Mouse (Mus musculus): ENCODE data around the gene March9. TPM values are rescaled to one million over a fixed set of nuclear protein-coding genes. Genes with fewer than 3 reads are reported as not detected.

Gene March9
- 11.8 TPM in 2 replicates for polyA plus RNA-seq (2012; rRNA removed)

- Histone ChIP-seq H3K4me3 (ENCODE audit: insufficient read depth, low read length) (peak within 1 kb of the TSS; percentile 29), H3K27ac (ENCODE audit: insufficient read depth, low read length) (no peak within 1 kb of the TSS), H3K4me1 (ENCODE audit: control insufficient read depth, insufficient read depth, low read length) (peaks cover 3% of the 10 kb centered on the region; the same call in 1 of the 2 replicates)
- TF ChIP-seq POLR2A (IDR thresholded peaks at IDR 0.05; ENCODE audit: extremely low read depth, insufficient read depth, low read length), result no peak
- TF ChIP-seq CTCF (IDR thresholded peaks at IDR 0.05; ENCODE audit: extremely low read depth, insufficient read depth, low read length), result no peak
Measured at GRCm38 (mm10) chr10:127059968-127060916, at the start of gene March9. TSS of gene March9 (minus strand) at chr10:127060184.

- Histone ChIP-seq H3K4me3 (ENCODE audit: insufficient read depth, low read length) (no peak overlapping the region), H3K4me1 (ENCODE audit: control insufficient read depth, insufficient read depth, low read length) (no peaks in the 10 kb centered on the region), H3K27ac (ENCODE audit: insufficient read depth, low read length) (no peak overlapping the region)
- TF ChIP-seq CTCF (IDR thresholded peaks at IDR 0.05; ENCODE audit: extremely low read depth, insufficient read depth, low read length) (no peak), POLR2A (IDR thresholded peaks at IDR 0.05; ENCODE audit: extremely low read depth, insufficient read depth, low read length) (no peak)
Measured at GRCm38 (mm10) chr10:127108262-127108583, 48.2 kb upstream of the March9 start.

- no peak overlapping the region for H3K27ac ChIP-seq (ENCODE audit: insufficient read depth, low read length)
- H3K4me3 ChIP-seq (ENCODE audit: insufficient read depth, low read length), result no peak overlapping the region
- no peaks in the 10 kb centered on the region for H3K4me1 ChIP-seq (ENCODE audit: control insufficient read depth, insufficient read depth, low read length)
- TF ChIP-seq CTCF (IDR thresholded peaks at IDR 0.05; ENCODE audit: extremely low read depth, insufficient read depth, low read length) (no peak), POLR2A (IDR thresholded peaks at IDR 0.05; ENCODE audit: extremely low read depth, insufficient read depth, low read length) (no peak)
Measured at GRCm38 (mm10) chr10:127107563-127108261, 47.7 kb upstream of the March9 start.

GRCm38 (mm10) chr10:127103631-127104030 is 43.6 kb upstream of the March9 start:
- H3K4me1 ChIP-seq (ENCODE audit: control insufficient read depth, insufficient read depth, low read length), result no peaks in the 10 kb centered on the region
- H3K4me3 ChIP-seq (ENCODE audit: insufficient read depth, low read length), result no peak overlapping the region
- H3K27ac ChIP-seq (ENCODE audit: insufficient read depth, low read length), result no peak overlapping the region
- no peak for TF ChIP-seq POLR2A (IDR thresholded peaks at IDR 0.05; ENCODE audit: extremely low read depth, insufficient read depth, low read length)
- no peak for TF ChIP-seq CTCF (IDR thresholded peaks at IDR 0.05; ENCODE audit: extremely low read depth, insufficient read depth, low read length)

- Histone ChIP-seq H3K27ac (ENCODE audit: insufficient read depth, low read length) (no peak overlapping the region), H3K4me3 (ENCODE audit: insufficient read depth, low read length) (no peak overlapping the region), H3K4me1 (ENCODE audit: control insufficient read depth, insufficient read depth, low read length) (no peaks in the 10 kb centered on the region)
- TF ChIP-seq CTCF (IDR thresholded peaks at IDR 0.05; ENCODE audit: extremely low read depth, insufficient read depth, low read length) (no peak), POLR2A (IDR thresholded peaks at IDR 0.05; ENCODE audit: extremely low read depth, insufficient read depth, low read length) (no peak)
Measured at GRCm38 (mm10) chr10:127101151-127101550, 41.2 kb upstream of the March9 start.

- no peaks in the 10 kb centered on the region for H3K4me1 ChIP-seq (ENCODE audit: control insufficient read depth, insufficient read depth, low read length)
- no peak overlapping the region for H3K27ac ChIP-seq (ENCODE audit: insufficient read depth, low read length)
- H3K4me3 ChIP-seq (ENCODE audit: insufficient read depth, low read length), result no peak overlapping the region
- TF ChIP-seq POLR2A (IDR thresholded peaks at IDR 0.05; ENCODE audit: extremely low read depth, insufficient read depth, low read length), result no peak
- TF ChIP-seq CTCF (IDR thresholded peaks at IDR 0.05; ENCODE audit: extremely low read depth, insufficient read depth, low read length), result no peak
Measured at GRCm38 (mm10) chr10:127100414-127100813, 40.4 kb upstream of the March9 start.

- Histone ChIP-seq H3K4me3 (ENCODE audit: insufficient read depth, low read length) (no peak overlapping the region), H3K4me1 (ENCODE audit: control insufficient read depth, insufficient read depth, low read length) (no peaks in the 10 kb centered on the region), H3K27ac (ENCODE audit: insufficient read depth, low read length) (no peak overlapping the region)
- TF ChIP-seq POLR2A (IDR thresholded peaks at IDR 0.05; ENCODE audit: extremely low read depth, insufficient read depth, low read length), result no peak
- TF ChIP-seq CTCF (IDR thresholded peaks at IDR 0.05; ENCODE audit: extremely low read depth, insufficient read depth, low read length), result no peak
Measured at GRCm38 (mm10) chr10:127099868-127100267, 39.9 kb upstream of the March9 start.

- no peak for TF ChIP-seq POLR2A (IDR thresholded peaks at IDR 0.05; ENCODE audit: extremely low read depth, insufficient read depth, low read length)
- TF ChIP-seq CTCF (IDR thresholded peaks at IDR 0.05; ENCODE audit: extremely low read depth, insufficient read depth, low read length), result no peak
- no peak overlapping the region for H3K27ac ChIP-seq (ENCODE audit: insufficient read depth, low read length)
- peaks cover 3% of the 10 kb centered on the region; the same call in 1 of the 2 replicates for H3K4me1 ChIP-seq (ENCODE audit: control insufficient read depth, insufficient read depth, low read length)
- no peak overlapping the region for H3K4me3 ChIP-seq (ENCODE audit: insufficient read depth, low read length)
Measured at GRCm38 (mm10) chr10:127099191-127099590, 39.2 kb upstream of the March9 start.

GRCm38 (mm10) chr10:127098514-127098913 is 38.5 kb upstream of the March9 start:
- H3K4me1 ChIP-seq (ENCODE audit: control insufficient read depth, insufficient read depth, low read length), result peaks cover 5% of the 10 kb centered on the region; the same call in 1 of the 2 replicates
- H3K4me3 ChIP-seq (ENCODE audit: insufficient read depth, low read length), result no peak overlapping the region
- TF ChIP-seq POLR2A (IDR thresholded peaks at IDR 0.05; ENCODE audit: extremely low read depth, insufficient read depth, low read length) (no peak), CTCF (IDR thresholded peaks at IDR 0.05; ENCODE audit: extremely low read depth, insufficient read depth, low read length) (no peak)
- H3K27ac ChIP-seq (ENCODE audit: insufficient read depth, low read length), result no peak overlapping the region
